Mouse (Mus musculus) myocyte (in vitro differentiated cells): ENCODE data around the gene Apoc4.

Experiments used
- MAX ChIP-seq: IDR thresholded peaks from one replicate; pipeline ENCODE4 v1.6.1; 2011; ENCODE audit warnings: low read depth, mild to moderate bottlenecking, control low read depth
- MYOD1 ChIP-seq, 3 experiments: IDR thresholded peaks; one replicate each; pipeline ENCODE4 v1.6.1; 2011; ENCODE audit warnings: control low read depth in 2 of 3, low read depth in 2 of 3, mild to moderate bottlenecking in 2 of 3, moderate library complexity in 1 of 3; ENCODE audit not compliant: insufficient read length in 2 of 3, control insufficient read depth in 1 of 3
- POLR2A ChIP-seq: IDR thresholded peaks from one replicate; pipeline ENCODE4 v1.6.1; 2011; ENCODE audit warnings: low read depth, mild to moderate bottlenecking, control low read depth, moderate library complexity; ENCODE audit not compliant: insufficient read length
- POLR2AphosphoS2 ChIP-seq: IDR thresholded peaks from one replicate; pipeline ENCODE4 v1.6.1; 2011; ENCODE audit warnings: low read depth, control low read depth; ENCODE audit not compliant: insufficient read length
- USF1 ChIP-seq: IDR thresholded peaks from one replicate; pipeline ENCODE4 v1.6.1; 2011; ENCODE audit warnings: low read depth, mild to moderate bottlenecking, control low read depth, moderate library complexity

GRCm38 (mm10) chr7:19714836-19715235 lies 33.6 kb upstream of the Apoc4 start:
- TF ChIP-seq MAX = no peak
- no peak for TF ChIP-seq POLR2A
- TF ChIP-seq POLR2AphosphoS2 = no peak
- TF ChIP-seq USF1 = no peak
- TF ChIP-seq MYOD1 (IDR thresholded peaks at IDR 0.05; ENCODE audit: control insufficient read depth in 1 of 3, insufficient read length in 2 of 3, low read depth in 2 of 3) = no peak
